Mouse (Mus musculus) ovary, adult 10 weeks (tissue): ENCODE measurements around the gene Unc5cl. TPM values are rescaled to one million over a fixed set of nuclear protein-coding genes. Genes with fewer than 3 reads are reported as not detected.

Experiments
- polyA plus RNA-seq: library from polyadenylated mRNA; stranded (reverse); fragments of 350-450 nt; fragmentation: Illumina TruSeq; extraction: RNeasy Lipid Tissue Mini Kit (QIAGEN cat#74804); gene quantifications from one replicate; pipeline ENCODE4 v1.2.3, GENCODE M21; 2014

Gene Unc5cl
- polyA plus RNA-seq = 0.26 TPM

GRCm38 (mm10) chr17:48454688-48455087, at the start of gene Unc5cl:
TSS of gene Unc5cl (plus strand) at chr17:48454901.

GRCm38 (mm10) chr17:48409380-48410298, 45.1 kb upstream of the Unc5cl start, which contains the start of the genes Nfya and Oard1:
TSS of gene Nfya (minus strand) at chr17:48409906.
TSS of gene Oard1 (plus strand) at chr17:48410014.

GRCm38 (mm10) chr17:48432158-48432980, 22.3 kb upstream of the Unc5cl start, which contains the start of gene Apobec2:
TSS of gene Apobec2 (minus strand) at chr17:48432930.

GRCm38 (mm10) chr17:48451353-48451675, 3.4 kb upstream of the Unc5cl start, which contains the start of gene Tspo2:
TSS of gene Tspo2 (minus strand) at chr17:48451522.

Other genes starting within 250 kb of the Unc5cl start
- gene Trem1, start 222.1 kb upstream of the Unc5cl start, polyA plus RNA-seq = not detected
- not detected for gene Trem3, start 207.1 kb upstream of the Unc5cl start, polyA plus RNA-seq
- not detected for gene Treml4, start 190.6 kb upstream of the Unc5cl start, polyA plus RNA-seq
- gene Treml2, start 155.4 kb upstream of the Unc5cl start, polyA plus RNA-seq = not detected
- 0.86 TPM for gene B430306N03Rik, start 138.8 kb upstream of the Unc5cl start, polyA plus RNA-seq
- gene Trem2, start 108.5 kb upstream of the Unc5cl start, polyA plus RNA-seq = 0.26 TPM
- not detected for gene Treml1, start 95.0 kb upstream of the Unc5cl start, polyA plus RNA-seq
- 41.9 TPM for gene Nfya, start 45.0 kb upstream of the Unc5cl start, polyA plus RNA-seq
- 40.5 TPM for gene Oard1, start 44.9 kb upstream of the Unc5cl start, polyA plus RNA-seq
- gene Apobec2, start 22.0 kb upstream of the Unc5cl start, polyA plus RNA-seq = not detected
- gene Tspo2, start 3.4 kb upstream of the Unc5cl start, polyA plus RNA-seq = not detected